Mouse (Mus musculus) liver, postnatal 0 days (tissue): Measurements from ENCODE around the gene Ccer2.

Source experiments
- CTCF ChIP-seq: sonication (generic); IDR thresholded peaks from 2 replicates; pipeline ENCODE4 v1.5.1; 2016; ENCODE audit warnings: antibody characterized with exemption, low read depth
- EP300 ChIP-seq: IDR thresholded peaks from 2 replicates; pipeline ENCODE4 v1.6.1; 2016; ENCODE audit warnings: antibody characterized with exemption, low read depth, mild to moderate bottlenecking

GRCm38 (mm10) chr7:28803756-28804155 is 47.8 kb downstream of the Ccer2 start:
- TF ChIP-seq CTCF (no peak), EP300 (no peak)
